Mouse (Mus musculus): ENCODE results near the gene Arhgap24. TPM values are rescaled to one million over a fixed set of nuclear protein-coding genes. Genes with fewer than 3 reads are reported as not detected.

Gene Arhgap24
- polyA plus RNA-seq, 1 experiment from 2014 or later, result 3.6 TPM

GRCm38 (mm10) chr5:102550211-102550610, 69.0 kb downstream of the Arhgap24 start:
- no peak overlapping the region for H3K9ac ChIP-seq (ENCODE audit: low read depth, low read length)
- no peak for ATAC-seq (ENCODE audit: low read depth)
- WGBS (ENCODE audit: insufficient replicate concordance), result 41% methylated on average over 3 of the region's 3 CpGs
- H3K27ac ChIP-seq (ENCODE audit: low read length), result no peak overlapping the region
- H3K4me1 ChIP-seq (ENCODE audit: control insufficient read depth, low read depth, low read length), result no peaks in the 10 kb centered on the region
- H3K4me2 ChIP-seq (ENCODE audit: low read depth, low read length), result no peak overlapping the region
- H3K36me3 ChIP-seq (ENCODE audit: control insufficient read depth, insufficient read depth), result no peaks in the 10 kb centered on the region
- H3K27me3 ChIP-seq (ENCODE audit: control insufficient read depth, insufficient read depth, low read depth, low read length), result no peaks in the 10 kb centered on the region
- no peak overlapping the region for H3K4me3 ChIP-seq (ENCODE audit: low read depth, low read length)
- H3K9me3 ChIP-seq (replicated peaks; ENCODE audit: control insufficient read depth, low read length), result no peaks in the 10 kb centered on the region

GRCm38 (mm10) chr5:102550870-102551637, 69.9 kb downstream of the Arhgap24 start:
- Histone ChIP-seq H3K4me2 (ENCODE audit: low read depth, low read length) (no peak overlapping the region), H3K9me3 (replicated peaks; ENCODE audit: control insufficient read depth, low read length) (no peaks in the 10 kb centered on the region), H3K4me3 (ENCODE audit: low read depth, low read length) (no peak overlapping the region), H3K4me1 (ENCODE audit: control insufficient read depth, low read depth, low read length) (no peaks in the 10 kb centered on the region), H3K27me3 (ENCODE audit: control insufficient read depth, insufficient read depth, low read depth, low read length) (no peaks in the 10 kb centered on the region), H3K36me3 (ENCODE audit: control insufficient read depth, insufficient read depth) (no peaks in the 10 kb centered on the region), H3K27ac (ENCODE audit: low read length) (no peak overlapping the region), H3K9ac (ENCODE audit: low read depth, low read length) (no peak overlapping the region)
- WGBS (ENCODE audit: insufficient replicate concordance), result 23% methylated on average over 11 of the region's 11 CpGs
- no peak for ATAC-seq (ENCODE audit: low read depth)

- Histone ChIP-seq H3K4me2 (ENCODE audit: low read depth, low read length) (no peak overlapping the region), H3K27ac (ENCODE audit: low read length) (no peak overlapping the region), H3K9me3 (replicated peaks; ENCODE audit: control insufficient read depth, low read length) (no peaks in the 10 kb centered on the region), H3K9ac (ENCODE audit: low read depth, low read length) (no peak overlapping the region), H3K36me3 (ENCODE audit: control insufficient read depth, insufficient read depth) (no peaks in the 10 kb centered on the region), H3K4me1 (ENCODE audit: control insufficient read depth, low read depth, low read length) (no peaks in the 10 kb centered on the region), H3K27me3 (ENCODE audit: control insufficient read depth, insufficient read depth, low read depth, low read length) (no peaks in the 10 kb centered on the region), H3K4me3 (ENCODE audit: low read depth, low read length) (no peak overlapping the region)
- no peak for ATAC-seq (ENCODE audit: low read depth)
- 20% methylated on average over 1 of the region's 1 CpGs for WGBS (ENCODE audit: insufficient replicate concordance)
Observed at GRCm38 (mm10) chr5:102552533-102552932, 71.3 kb downstream of the Arhgap24 start.

- no peak overlapping the region for H3K9ac ChIP-seq (ENCODE audit: low read depth, low read length)
- no peaks in the 10 kb centered on the region for H3K9me3 ChIP-seq (replicated peaks; ENCODE audit: control insufficient read depth, low read length)
- H3K4me3 ChIP-seq (ENCODE audit: low read depth, low read length), result no peak overlapping the region
- no peaks in the 10 kb centered on the region for H3K27me3 ChIP-seq (ENCODE audit: control insufficient read depth, insufficient read depth, low read depth, low read length)
- 61% methylated on average over 4 of the region's 4 CpGs for WGBS (ENCODE audit: insufficient replicate concordance)
- no peaks in the 10 kb centered on the region for H3K36me3 ChIP-seq (ENCODE audit: control insufficient read depth, insufficient read depth)
- H3K4me1 ChIP-seq (ENCODE audit: control insufficient read depth, low read depth, low read length), result no peaks in the 10 kb centered on the region
- ATAC-seq (ENCODE audit: low read depth), result no peak
- no peak overlapping the region for H3K27ac ChIP-seq (ENCODE audit: low read length)
- no peak overlapping the region for H3K4me2 ChIP-seq (ENCODE audit: low read depth, low read length)
Observed at GRCm38 (mm10) chr5:102555958-102556357, 74.8 kb downstream of the Arhgap24 start.

GRCm38 (mm10) chr5:102560270-102560669, 79.1 kb downstream of the Arhgap24 start:
- no peak overlapping the region for H3K4me2 ChIP-seq (ENCODE audit: low read depth, low read length)
- no peaks in the 10 kb centered on the region for H3K9me3 ChIP-seq (replicated peaks; ENCODE audit: control insufficient read depth, low read length)
- H3K9ac ChIP-seq (ENCODE audit: low read depth, low read length), result no peak overlapping the region
- H3K4me3 ChIP-seq (ENCODE audit: low read depth, low read length), result no peak overlapping the region
- no peaks in the 10 kb centered on the region for H3K27me3 ChIP-seq (ENCODE audit: control insufficient read depth, insufficient read depth, low read depth, low read length)
- WGBS (ENCODE audit: insufficient replicate concordance), result 63% methylated on average over 6 of the region's 6 CpGs
- no peaks in the 10 kb centered on the region for H3K36me3 ChIP-seq (ENCODE audit: control insufficient read depth, insufficient read depth)
- no peaks in the 10 kb centered on the region for H3K4me1 ChIP-seq (ENCODE audit: control insufficient read depth, low read depth, low read length)
- no peak overlapping the region for H3K27ac ChIP-seq (ENCODE audit: low read length)
- ATAC-seq (ENCODE audit: low read depth), result no peak

GRCm38 (mm10) chr5:102563971-102564370, 82.8 kb downstream of the Arhgap24 start:
- ATAC-seq (ENCODE audit: low read depth), result no peak
- H3K9ac ChIP-seq (ENCODE audit: low read depth, low read length), result no peak overlapping the region
- 49% methylated on average over 4 of the region's 4 CpGs for WGBS (ENCODE audit: insufficient replicate concordance)
- no peak overlapping the region for H3K4me2 ChIP-seq (ENCODE audit: low read depth, low read length)
- no peak overlapping the region for H3K27ac ChIP-seq (ENCODE audit: low read length)
- no peak overlapping the region for H3K4me3 ChIP-seq (ENCODE audit: low read depth, low read length)
- no peaks in the 10 kb centered on the region for H3K36me3 ChIP-seq (ENCODE audit: control insufficient read depth, insufficient read depth)
- H3K9me3 ChIP-seq (replicated peaks; ENCODE audit: control insufficient read depth, low read length), result no peaks in the 10 kb centered on the region
- H3K4me1 ChIP-seq (ENCODE audit: control insufficient read depth, low read depth, low read length), result no peaks in the 10 kb centered on the region
- H3K27me3 ChIP-seq (ENCODE audit: control insufficient read depth, insufficient read depth, low read depth, low read length), result no peaks in the 10 kb centered on the region

GRCm38 (mm10) chr5:102568764-102569163, 87.6 kb downstream of the Arhgap24 start:
- no peak overlapping the region for H3K9ac ChIP-seq (ENCODE audit: low read depth, low read length)
- no peak overlapping the region for H3K4me2 ChIP-seq (ENCODE audit: low read depth, low read length)
- no peaks in the 10 kb centered on the region for H3K4me1 ChIP-seq (ENCODE audit: control insufficient read depth, low read depth, low read length)
- H3K36me3 ChIP-seq (ENCODE audit: control insufficient read depth, insufficient read depth), result no peaks in the 10 kb centered on the region
- no peak for ATAC-seq (ENCODE audit: low read depth)
- no peak overlapping the region for H3K27ac ChIP-seq (ENCODE audit: low read length)
- no peak overlapping the region for H3K4me3 ChIP-seq (ENCODE audit: low read depth, low read length)
- H3K27me3 ChIP-seq (ENCODE audit: control insufficient read depth, insufficient read depth, low read depth, low read length), result no peaks in the 10 kb centered on the region
- 53% methylated on average over 5 of the region's 5 CpGs for WGBS (ENCODE audit: insufficient replicate concordance)
- H3K9me3 ChIP-seq (replicated peaks; ENCODE audit: control insufficient read depth, low read length), result no peaks in the 10 kb centered on the region

- ATAC-seq (ENCODE audit: low read depth), result no peak
- no peaks in the 10 kb centered on the region for H3K9me3 ChIP-seq (replicated peaks; ENCODE audit: control insufficient read depth, low read length)
- H3K4me2 ChIP-seq (ENCODE audit: low read depth, low read length), result no peak overlapping the region
- H3K4me1 ChIP-seq (ENCODE audit: control insufficient read depth, low read depth, low read length), result no peaks in the 10 kb centered on the region
- H3K4me3 ChIP-seq (ENCODE audit: low read depth, low read length), result no peak overlapping the region
- H3K9ac ChIP-seq (ENCODE audit: low read depth, low read length), result no peak overlapping the region
- no peak overlapping the region for H3K27ac ChIP-seq (ENCODE audit: low read length)
- H3K36me3 ChIP-seq (ENCODE audit: control insufficient read depth, insufficient read depth), result no peaks in the 10 kb centered on the region
- no peaks in the 10 kb centered on the region for H3K27me3 ChIP-seq (ENCODE audit: control insufficient read depth, insufficient read depth, low read depth, low read length)
- WGBS (ENCODE audit: insufficient replicate concordance), result 58% methylated on average over 2 of the region's 2 CpGs
Observed at GRCm38 (mm10) chr5:102571445-102571844, 90.3 kb downstream of the Arhgap24 start.

- Histone ChIP-seq H3K9ac (ENCODE audit: low read depth, low read length) (no peak overlapping the region), H3K9me3 (replicated peaks; ENCODE audit: control insufficient read depth, low read length) (no peaks in the 10 kb centered on the region), H3K27me3 (ENCODE audit: control insufficient read depth, insufficient read depth, low read depth, low read length) (no peaks in the 10 kb centered on the region), H3K4me3 (ENCODE audit: low read depth, low read length) (no peak overlapping the region), H3K27ac (ENCODE audit: low read length) (no peak overlapping the region), H3K4me2 (ENCODE audit: low read depth, low read length) (no peak overlapping the region), H3K4me1 (ENCODE audit: control insufficient read depth, low read depth, low read length) (no peaks in the 10 kb centered on the region), H3K36me3 (ENCODE audit: control insufficient read depth, insufficient read depth) (no peaks in the 10 kb centered on the region)
- no peak for ATAC-seq (ENCODE audit: low read depth)
- 66% methylated on average over 3 of the region's 3 CpGs for WGBS (ENCODE audit: insufficient replicate concordance)
Observed at GRCm38 (mm10) chr5:102576750-102577149, 95.6 kb downstream of the Arhgap24 start.
